In the genomic region with DNA sequence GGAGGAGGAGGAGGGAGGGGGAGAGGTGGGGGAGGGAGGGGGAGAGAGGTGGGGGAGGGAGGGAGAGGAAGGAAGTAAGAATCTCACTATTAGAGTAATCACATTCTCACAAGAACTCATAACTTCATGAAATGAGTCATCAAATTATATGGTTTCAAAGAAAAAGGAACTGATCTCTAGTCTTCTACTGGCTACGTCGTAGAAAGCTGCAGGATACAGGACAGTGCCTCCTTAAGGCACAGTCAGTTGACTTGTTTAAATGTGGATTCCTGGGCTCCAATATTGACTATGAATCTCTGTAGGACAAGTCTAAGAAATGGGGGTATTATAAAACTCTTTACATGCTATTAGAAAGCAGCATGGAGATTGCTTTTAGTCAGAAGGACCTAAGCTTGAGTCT, we compare ENCODE assay signal across 24 mouse cellular contexts. TPM values are rescaled to one million over a fixed set of nuclear protein-coding genes. Genes with fewer than 3 reads are reported as not detected.
A peak's percentile ranks its signal among the peaks of the same experiment; 100 is the strongest.
DNase-seq lines count a peak whose midpoint lies in the region; ATAC-seq lines count a peak whose summit lies in the region.
"Had no signal": no experiment of that assay in that cellular context is flagged by ENCODE, and none has a peak within 500 bp of the region (broad histone marks: within the 10 kb centered on the region; RNA-seq: fewer than 3 reads in every experiment).

No protein-coding gene starts in this region.

- peak; percentile 81 for ATAC-seq in activated CD4-positive, CD25-positive, alpha-beta regulatory T cell, adult 4 months
- peak; percentile 89 for ATAC-seq in inflammation-experienced regulatory T-cells, adult 6 months
- ATAC-seq: forebrain, embryonic 13.5 days had no signal

- peak; percentile 13 for DNase-seq in CD4-positive, CD25-positive, alpha-beta regulatory T cell, adult 2 months (ENCODE audit: low read depth, low spot score)
- DNase-seq in splenic B cell, adult 2 months (ENCODE audit: low read depth, low spot score), result peak; percentile 40
- no peak for DNase-seq in cerebellum, adult 9-11 months
- DNase-seq in kidney, postnatal 36 days, result no peak
- no peak for DNase-seq in layer of hippocampus, postnatal 25 days (ENCODE audit: extremely low spot score in 1 of 2, low spot score in 1 of 2)
- DNase-seq: adrenal gland, postnatal 14 days; cerebellum, adult 8-10 months; gastrocnemius, adult 2 months; heart, postnatal 10 days; kidney, adult 2 months; kidney, postnatal 10 days; liver; lung, postnatal 4 days; right cerebral cortex, postnatal 14 days; thymus, postnatal 14 days had no signal

- H3K27me3 ChIP-seq in splenic B cell, adult 2 months (ENCODE audit: control insufficient read depth, insufficient read depth, low read length, poor library complexity, severe bottlenecking), result no peaks in the 10 kb centered on the region
- H3K27me3 ChIP-seq: embryonic facial prominence, embryonic 12.5 days; forebrain, embryonic 13.5 days; heart, embryonic 12.5 days; hindbrain, embryonic 12.5 days; liver, embryonic 15.5 days; neural tube, embryonic 15.5 days had no signal

- peaks cover 6% of the 10 kb centered on the region for H3K36me3 ChIP-seq in splenic B cell, adult 2 months (ENCODE audit: control insufficient read depth, insufficient read depth, low read length, poor library complexity, severe bottlenecking)
- H3K36me3 ChIP-seq: embryonic facial prominence, embryonic 12.5 days; heart, embryonic 12.5 days; limb, embryonic 10.5 days; neural tube, embryonic 15.5 days had no signal

RNA-seq across cellular contexts. Expression of a gene that starts 12.5 kb away (rescaled TPM):
- polyA plus RNA-seq in activated CD4-positive, CD25-positive, alpha-beta regulatory T cell, adult 4 months (2017; shearing (Covaris generic)), result 10 to 100 TPM; 37.0 to 41.9 TPM
- 10 to 100 TPM; 32.9 to 66.5 (median 46.4) TPM for polyA plus RNA-seq in inflammation-experienced regulatory T-cells, adult 6 months (2017; shearing (Covaris generic))
- total RNA-seq in layer of hippocampus, postnatal 25 days (2021), result 10 to 100 TPM; 87.7 to 95.3 TPM

Comparison
In these comparisons a context has a peak if more than half of its experiments do, and no peak if none do; other contexts are left out.
1. DNase-seq: peak in CD4-positive, CD25-positive, alpha-beta regulatory T cell, adult 2 months (single experiment) and splenic B cell, adult 2 months (single experiment); none in cerebellum, adult 9-11 months (single experiment), kidney, postnatal 36 days (0 of 2) and layer of hippocampus, postnatal 25 days (0 of 2).